Mouse (Mus musculus): ENCODE measurements around the gene Prkn. TPM values are rescaled to one million over a fixed set of nuclear protein-coding genes. Genes with fewer than 3 reads are reported as not detected.

Prkn gene
- 0.62 and 0.70 TPM in 2 replicates for polyA plus RNA-seq (2011; ENCODE audit: insufficient read length, low read depth, missing spikeins)

- Histone ChIP-seq H3K4me3 (ENCODE audit: insufficient read depth, low read length) (peak within 1 kb of the TSS; percentile 64), H3K4me1 (ENCODE audit: control insufficient read depth, insufficient read depth, low read length) (peaks cover 2% of the 10 kb centered on the region; the same call in 1 of the 2 replicates), H3K27ac (ENCODE audit: insufficient read depth, low read length) (no peak within 1 kb of the TSS)
- TF ChIP-seq POLR2A (IDR thresholded peaks at IDR 0.05; ENCODE audit: low read depth, low read length) (peak; percentile 58), CTCF (IDR thresholded peaks at IDR 0.05; ENCODE audit: borderline replicate concordance, insufficient read depth, low read length) (no peak)
Observed at GRCm38 (mm10) chr17:10840148-10840707, at the start of gene Prkn, which contains the start of gene Pacrg. TSS of gene Prkn (plus strand) at chr17:10840384. TSS of gene Pacrg (minus strand) at chr17:10840311.

- Histone ChIP-seq H3K4me1 (ENCODE audit: control insufficient read depth, insufficient read depth, low read length) (no peaks in the 10 kb centered on the region), H3K27ac (ENCODE audit: insufficient read depth, low read length) (no peak overlapping the region)
Observed at GRCm38 (mm10) chr17:10791661-10792060, 48.5 kb upstream of the Prkn start.

GRCm38 (mm10) chr17:10806692-10807091, 33.5 kb upstream of the Prkn start:
- Histone ChIP-seq H3K4me1 (ENCODE audit: control insufficient read depth, insufficient read depth, low read length) (no peaks in the 10 kb centered on the region), H3K27ac (ENCODE audit: insufficient read depth, low read length) (no peak overlapping the region), H3K4me3 (ENCODE audit: insufficient read depth, low read length) (no peak overlapping the region)
- no peak for TF ChIP-seq POLR2A (IDR thresholded peaks at IDR 0.05; ENCODE audit: low read depth, low read length)
- TF ChIP-seq CTCF (IDR thresholded peaks at IDR 0.05; ENCODE audit: borderline replicate concordance, insufficient read depth, low read length) = no peak

More at GRCm38 (mm10) chr17:10791661-10792060, 48.5 kb upstream of the Prkn start:
- TF ChIP-seq CTCF (IDR thresholded peaks at IDR 0.05; ENCODE audit: borderline replicate concordance, insufficient read depth, low read length) (no peak), POLR2A (IDR thresholded peaks at IDR 0.05; ENCODE audit: low read depth, low read length) (no peak)
- H3K4me3 ChIP-seq (ENCODE audit: insufficient read depth, low read length) = no peak overlapping the region

- Histone ChIP-seq H3K27ac (ENCODE audit: insufficient read depth, low read length) (no peak overlapping the region), H3K4me1 (ENCODE audit: control insufficient read depth, insufficient read depth, low read length) (no peaks in the 10 kb centered on the region), H3K4me3 (ENCODE audit: insufficient read depth, low read length) (no peak overlapping the region)
- TF ChIP-seq POLR2A (IDR thresholded peaks at IDR 0.05; ENCODE audit: low read depth, low read length) (no peak), CTCF (IDR thresholded peaks at IDR 0.05; ENCODE audit: borderline replicate concordance, insufficient read depth, low read length) (no peak)
Observed at GRCm38 (mm10) chr17:10807261-10807998, 32.8 kb upstream of the Prkn start.

- Histone ChIP-seq H3K27ac (ENCODE audit: insufficient read depth, low read length) (no peak overlapping the region), H3K4me1 (ENCODE audit: control insufficient read depth, insufficient read depth, low read length) (no peaks in the 10 kb centered on the region), H3K4me3 (ENCODE audit: insufficient read depth, low read length) (no peak overlapping the region)
- TF ChIP-seq CTCF (IDR thresholded peaks at IDR 0.05; ENCODE audit: borderline replicate concordance, insufficient read depth, low read length) = no peak
- no peak for TF ChIP-seq POLR2A (IDR thresholded peaks at IDR 0.05; ENCODE audit: low read depth, low read length)
Observed at GRCm38 (mm10) chr17:10808571-10808970, 31.6 kb upstream of the Prkn start.

GRCm38 (mm10) chr17:10818971-10819370, 21.2 kb upstream of the Prkn start:
- no peaks in the 10 kb centered on the region for H3K4me1 ChIP-seq (ENCODE audit: control insufficient read depth, insufficient read depth, low read length)
- TF ChIP-seq POLR2A (IDR thresholded peaks at IDR 0.05; ENCODE audit: low read depth, low read length) (no peak), CTCF (IDR thresholded peaks at IDR 0.05; ENCODE audit: borderline replicate concordance, insufficient read depth, low read length) (no peak)
- no peak overlapping the region for H3K4me3 ChIP-seq (ENCODE audit: insufficient read depth, low read length)
- no peak overlapping the region for H3K27ac ChIP-seq (ENCODE audit: insufficient read depth, low read length)

- Histone ChIP-seq H3K4me3 (ENCODE audit: insufficient read depth, low read length) (peak overlapping the region; percentile 43), H3K27ac (ENCODE audit: insufficient read depth, low read length) (no peak overlapping the region), H3K4me1 (ENCODE audit: control insufficient read depth, insufficient read depth, low read length) (peaks cover 2% of the 10 kb centered on the region; the same call in 1 of the 2 replicates)
- TF ChIP-seq CTCF (IDR thresholded peaks at IDR 0.05; ENCODE audit: borderline replicate concordance, insufficient read depth, low read length) = no peak
- no peak for TF ChIP-seq POLR2A (IDR thresholded peaks at IDR 0.05; ENCODE audit: low read depth, low read length)
Observed at GRCm38 (mm10) chr17:10840731-10841201, 582 bp downstream of the Prkn start.

GRCm38 (mm10) chr17:10854207-10854606, 14.0 kb downstream of the Prkn start:
- H3K4me3 ChIP-seq (ENCODE audit: insufficient read depth, low read length) = no peak overlapping the region
- TF ChIP-seq CTCF (IDR thresholded peaks at IDR 0.05; ENCODE audit: borderline replicate concordance, insufficient read depth, low read length) (no peak), POLR2A (IDR thresholded peaks at IDR 0.05; ENCODE audit: low read depth, low read length) (no peak)
- no peaks in the 10 kb centered on the region for H3K4me1 ChIP-seq (ENCODE audit: control insufficient read depth, insufficient read depth, low read length)
- H3K27ac ChIP-seq (ENCODE audit: insufficient read depth, low read length) = no peak overlapping the region

GRCm38 (mm10) chr17:10874208-10875187, 34.3 kb downstream of the Prkn start:
- no peak overlapping the region for H3K27ac ChIP-seq (ENCODE audit: insufficient read depth, low read length)

More at GRCm38 (mm10) chr17:10874208-10875187, 34.3 kb downstream of the Prkn start:
- no peaks in the 10 kb centered on the region for H3K4me1 ChIP-seq (ENCODE audit: control insufficient read depth, insufficient read depth, low read length)
- H3K4me3 ChIP-seq (ENCODE audit: insufficient read depth, low read length) = no peak overlapping the region
- TF ChIP-seq CTCF (IDR thresholded peaks at IDR 0.05; ENCODE audit: borderline replicate concordance, insufficient read depth, low read length) (no peak), POLR2A (IDR thresholded peaks at IDR 0.05; ENCODE audit: low read depth, low read length) (no peak)
